12 mouse cellular contexts compared by ENCODE assay signal in genomic region chr6:82740868-82741517, GRCm38 (mm10). TPM values are rescaled to one million over a fixed set of nuclear protein-coding genes. Genes with fewer than 3 reads are reported as not detected.
A peak's percentile ranks its signal among the peaks of the same experiment; 100 is the strongest.
DNase-seq lines count a peak whose midpoint lies in the region; ATAC-seq and TF ChIP-seq lines count a peak whose summit lies in the region.
"Had no signal": no experiment of that assay in that cellular context is flagged by ENCODE, and none has a peak within 500 bp of the region (broad histone marks: within the 10 kb centered on the region; RNA-seq: fewer than 3 reads in every experiment).

No protein-coding gene starts in this region.

- peak overlapping the region; percentile 18 for H3K27ac ChIP-seq in heart, embryonic 12.5 days (ENCODE audit: poor library complexity, severe bottlenecking)
- H3K27ac ChIP-seq in stomach, embryonic 14.5 days (ENCODE audit: low read length): peak overlapping the region; percentile 13; the same call in 1 of the 2 replicates
- H3K27ac ChIP-seq in stomach, postnatal 0 days (replicated peaks): no peak overlapping the region
- H3K27ac ChIP-seq: hindbrain, postnatal 0 days; limb, embryonic 10.5 days; midbrain, embryonic 13.5 days; neural tube, embryonic 12.5 days had no signal

- WGBS in heart, embryonic 12.5 days: 47% methylated on average over 8 of the region's 8 CpGs
- 82% methylated on average over 8 of the region's 8 CpGs for WGBS in stomach, embryonic 14.5 days
- WGBS in stomach, postnatal 0 days: 80% methylated on average over 8 of the region's 8 CpGs

- H3K9ac ChIP-seq in heart, embryonic 12.5 days: 0 out of 2 replicates have a peak overlapping the region, but pooled peaks have one; percentile 8
- H3K9ac ChIP-seq in stomach, embryonic 14.5 days (replicated peaks; ENCODE audit: low read depth, low read length): no peak overlapping the region
- H3K9ac ChIP-seq in stomach, postnatal 0 days (ENCODE audit: low read length): no peak overlapping the region
- H3K9ac ChIP-seq: midbrain, embryonic 13.5 days; neural tube, embryonic 12.5 days had no signal

- DNase-seq in heart, adult 8-10 months (ENCODE audit: low spot score): no peak
- no peak for DNase-seq in stomach, postnatal 0 days (ENCODE audit: low spot score)
- DNase-seq in testis, postnatal 14 days (ENCODE audit: low spot score): peak; percentile 59
- no peak for DNase-seq in frontal cortex, postnatal 36 days (ENCODE audit: low spot score in 2 of 2)
- no peak for DNase-seq in thymus, postnatal 0 days (ENCODE audit: low spot score)

- no peaks in the 10 kb centered on the region for H3K27me3 ChIP-seq in heart, embryonic 12.5 days (replicated peaks)
- no peaks in the 10 kb centered on the region for H3K27me3 ChIP-seq in stomach, embryonic 14.5 days (ENCODE audit: control insufficient read depth, insufficient read depth, low read length)
- no peaks in the 10 kb centered on the region for H3K27me3 ChIP-seq in stomach, postnatal 0 days (ENCODE audit: control insufficient read depth, insufficient read depth, low read length)
- H3K27me3 ChIP-seq: midbrain, embryonic 13.5 days; neural tube, embryonic 12.5 days had no signal

- TF ChIP-seq CTCF in stomach, postnatal 0 days (IDR thresholded peaks at IDR 0.05; ENCODE audit: low read depth): no peak

- H3K4me2 ChIP-seq in heart, embryonic 12.5 days: no peak overlapping the region
- H3K4me2 ChIP-seq in stomach, embryonic 14.5 days (replicated peaks; ENCODE audit: low read depth, low read length): no peak overlapping the region
- no peak overlapping the region for H3K4me2 ChIP-seq in stomach, postnatal 0 days (replicated peaks; ENCODE audit: low read depth)
- H3K4me2 ChIP-seq: midbrain, embryonic 13.5 days had no signal

- ATAC-seq in heart, embryonic 12.5 days (ENCODE audit: insufficient number of reproducible peaks, low FRiP score): no peak
- no peak for ATAC-seq in stomach, embryonic 14.5 days (ENCODE audit: insufficient number of reproducible peaks, insufficient read depth, low FRiP score, low read depth)
- ATAC-seq in stomach, postnatal 0 days (ENCODE audit: low FRiP score, low TSS enrichment): no peak
- peak; percentile 16; the same call in 1 of the 2 replicates for ATAC-seq in common myeloid progenitor, adult 5-6 weeks (replicated peaks; ENCODE audit: low read depth, poor library complexity, severe bottlenecking)

- H3K4me1 ChIP-seq in heart, embryonic 12.5 days (replicated peaks): peaks cover 3% of the 10 kb centered on the region
- 0 out of 2 replicates have a peak, but pooled peaks cover 2% of the 10 kb centered on the region for H3K4me1 ChIP-seq in stomach, embryonic 14.5 days (ENCODE audit: control insufficient read depth, insufficient read depth, low read length)
- no peaks in the 10 kb centered on the region for H3K4me1 ChIP-seq in stomach, postnatal 0 days (replicated peaks; ENCODE audit: control insufficient read depth, insufficient read depth)
- H3K4me1 ChIP-seq: limb, embryonic 10.5 days; midbrain, embryonic 13.5 days; neural tube, embryonic 12.5 days had no signal

- no peak overlapping the region for H3K4me3 ChIP-seq in heart, embryonic 12.5 days
- no peak overlapping the region for H3K4me3 ChIP-seq in stomach, embryonic 14.5 days (ENCODE audit: low read depth, low read length)
- H3K4me3 ChIP-seq in stomach, postnatal 0 days (ENCODE audit: low read depth, low read length): no peak overlapping the region
- H3K4me3 ChIP-seq: limb, embryonic 10.5 days; midbrain, embryonic 13.5 days; neural tube, embryonic 12.5 days had no signal

- no peak for TF ChIP-seq EP300 in stomach, postnatal 0 days (optimal IDR thresholded peaks at IDR 0.05)

- no peaks in the 10 kb centered on the region for H3K9me3 ChIP-seq in heart, embryonic 12.5 days (replicated peaks)
- H3K9me3 ChIP-seq in stomach, embryonic 14.5 days (ENCODE audit: control insufficient read depth, low read depth, low read length): no peaks in the 10 kb centered on the region
- no peaks in the 10 kb centered on the region for H3K9me3 ChIP-seq in stomach, postnatal 0 days (ENCODE audit: control insufficient read depth, low read length)
- H3K9me3 ChIP-seq: limb, embryonic 10.5 days; midbrain, embryonic 13.5 days; neural tube, embryonic 12.5 days had no signal

- peaks cover 70% of the 10 kb centered on the region for H3K36me3 ChIP-seq in heart, embryonic 12.5 days
- H3K36me3 ChIP-seq in stomach, embryonic 14.5 days (ENCODE audit: control insufficient read depth, insufficient read depth, low read length): peaks cover 26% of the 10 kb centered on the region
- peaks cover 5% of the 10 kb centered on the region for H3K36me3 ChIP-seq in stomach, postnatal 0 days (ENCODE audit: control insufficient read depth, insufficient read depth, low read length)

RNA-seq across cellular contexts. Expression of gene Hk2, which starts 33.3 kb away (rescaled TPM):
- 35.0 and 35.2 TPM in 2 replicates for polyA plus RNA-seq in heart, embryonic 12.5 days (2016; fragmentation: Nextera tagmentation; extraction: Ambion mirVana)
- 100 to 1,000 TPM; 393 to 406 (median 396) TPM for total RNA-seq in heart, adult 8-10 months (2022)
- 32.9 and 38.1 TPM in 2 replicates for polyA plus RNA-seq in stomach, embryonic 14.5 days (2014; fragmentation: Nextera tagmentation; extraction: Ambion mirVana)
- 7.1 and 8.9 TPM in 2 replicates for polyA plus RNA-seq in stomach, postnatal 0 days (2015; fragmentation: Nextera tagmentation; extraction: Ambion mirVana)
- total RNA-seq in common myeloid progenitor, adult 5-6 weeks (2017): 21.2 and 29.0 TPM in 2 replicates
- polyA plus RNA-seq in thymus, postnatal 0 days (2015; fragmentation: Nextera tagmentation; extraction: Ambion mirVana): 3.6 and 5.2 TPM in 2 replicates

RNA-seq across cellular contexts. Expression of gene Pole4, which starts 35.8 kb away (rescaled TPM):
- 106 and 112 TPM in 2 replicates for polyA plus RNA-seq in heart, embryonic 12.5 days (2016; fragmentation: Nextera tagmentation; extraction: Ambion mirVana)
- 10 to 100 TPM; 15.0 to 19.2 (median 17.6) TPM for total RNA-seq in heart, adult 8-10 months (2022)
- polyA plus RNA-seq in stomach, embryonic 14.5 days (2014; fragmentation: Nextera tagmentation; extraction: Ambion mirVana): 120 and 126 TPM in 2 replicates
- polyA plus RNA-seq in stomach, postnatal 0 days (2015; fragmentation: Nextera tagmentation; extraction: Ambion mirVana): 79.8 and 84.5 TPM in 2 replicates
- total RNA-seq in common myeloid progenitor, adult 5-6 weeks (2017): 57.4 and 61.9 TPM in 2 replicates
- 146 and 155 TPM in 2 replicates for polyA plus RNA-seq in thymus, postnatal 0 days (2015; fragmentation: Nextera tagmentation; extraction: Ambion mirVana)
